ENCODE assay signal across 33 mouse cellular contexts in genomic region chr6:115955664-115956063, GRCm38 (mm10). TPM values are rescaled to one million over a fixed set of nuclear protein-coding genes. Genes with fewer than 3 reads are reported as not detected.
DNase-seq lines count a peak whose midpoint lies in the region; ATAC-seq and TF ChIP-seq lines count a peak whose summit lies in the region.
"Had no signal": no experiment of that assay in that cellular context is flagged by ENCODE, and none has a peak within 500 bp of the region (broad histone marks: within the 10 kb centered on the region; RNA-seq: fewer than 3 reads in every experiment).

No protein-coding gene starts in this region.

- peak; percentile 25 for DNase-seq in adrenal gland, adult 2 months
- no peak for DNase-seq in adrenal gland, postnatal 14 days
- no peak for DNase-seq in heart, adult 2 months
- DNase-seq in heart, adult 11 months: no peak
- DNase-seq in lung, postnatal 0 days (ENCODE audit: low spot score): no peak
- DNase-seq in lung, postnatal 10 days: no peak
- no peak for DNase-seq in forebrain, embryonic 11.5 days (ENCODE audit: low spot score)
- DNase-seq in right cerebral cortex, adult 18-20 months: no peak
- DNase-seq: adrenal gland, postnatal 25 days; embryo, embryonic 11 days; gastrocnemius, postnatal 10 days; heart, adult 18-20 months; heart, postnatal 14 days; heart, postnatal 4 days; kidney, adult 11 months had no signal

- H3K79me2 ChIP-seq in heart, adult 2 months (replicated peaks; ENCODE audit: control insufficient read depth, insufficient read depth, low read length): no peaks in the 10 kb centered on the region

- no peaks in the 10 kb centered on the region for H3K9me3 ChIP-seq in lung, postnatal 0 days (ENCODE audit: low read length)
- H3K9me3 ChIP-seq in forebrain, embryonic 11.5 days (ENCODE audit: control insufficient read depth, low read length): no peaks in the 10 kb centered on the region; the same call in 1 of the 2 replicates
- H3K9me3 ChIP-seq: G1E; heart, embryonic 10.5 days; heart, embryonic 13.5 days had no signal

- H3K36me3 ChIP-seq in heart, adult 2 months (ENCODE audit: control insufficient read depth, insufficient read depth, low read length): peaks cover 14% of the 10 kb centered on the region; the same call in 1 of the 2 replicates
- H3K36me3 ChIP-seq in lung, postnatal 0 days (ENCODE audit: insufficient read depth, low read length): peaks cover 10% of the 10 kb centered on the region; the same call in 1 of the 2 replicates
- no peaks in the 10 kb centered on the region for H3K36me3 ChIP-seq in forebrain, embryonic 11.5 days (ENCODE audit: control insufficient read depth, insufficient read depth, low read length)
- H3K36me3 ChIP-seq: forebrain, embryonic 10.5 days; G1E had no signal

- H3K9ac ChIP-seq in heart, adult 2 months (ENCODE audit: low read depth, low read length): no peak overlapping the region
- H3K9ac ChIP-seq in lung, postnatal 0 days (replicated peaks; ENCODE audit: low read depth): no peak overlapping the region
- H3K9ac ChIP-seq in forebrain, embryonic 11.5 days (ENCODE audit: low read length): no peak overlapping the region
- H3K9ac ChIP-seq: hindbrain, embryonic 14.5 days had no signal

- TF ChIP-seq POLR2A in heart, adult 2 months (IDR thresholded peaks at IDR 0.05; ENCODE audit: insufficient read depth, low read depth, low read length): no peak

- no peak for ATAC-seq in lung, postnatal 0 days
- ATAC-seq in forebrain, embryonic 11.5 days (replicated peaks; ENCODE audit: low FRiP score): no peak
- ATAC-seq: forebrain, embryonic 14.5 days; hindbrain, postnatal 0 days; inflammation-experienced regulatory T-cells, adult 6 months; Patski had no signal

- no peak for TF ChIP-seq EP300 in heart, adult 2 months (IDR thresholded peaks at IDR 0.05; ENCODE audit: insufficient read depth, low read depth, low read length)
- TF ChIP-seq EP300 in lung, postnatal 0 days (IDR thresholded peaks at IDR 0.05): no peak

- no peak overlapping the region for H3K4me3 ChIP-seq in heart, adult 2 months
- no peak overlapping the region for H3K4me3 ChIP-seq in lung, postnatal 0 days (ENCODE audit: low read depth, low read length)
- no peak overlapping the region for H3K4me3 ChIP-seq in forebrain, embryonic 11.5 days (ENCODE audit: low read depth, low read length)
- H3K4me3 ChIP-seq: forebrain, embryonic 10.5 days; heart, embryonic 10.5 days; heart, embryonic 13.5 days had no signal

- no peak overlapping the region for H3K4me2 ChIP-seq in lung, postnatal 0 days (replicated peaks; ENCODE audit: low read depth, low read length)
- no peak overlapping the region for H3K4me2 ChIP-seq in forebrain, embryonic 11.5 days (ENCODE audit: low read depth, low read length, severe bottlenecking)
- H3K4me2 ChIP-seq: heart, embryonic 13.5 days; hindbrain, embryonic 14.5 days had no signal

- no peaks in the 10 kb centered on the region for H3K27me3 ChIP-seq in heart, adult 2 months (ENCODE audit: control insufficient read depth, insufficient read depth, low read length)
- no peaks in the 10 kb centered on the region for H3K27me3 ChIP-seq in lung, postnatal 0 days (replicated peaks; ENCODE audit: insufficient read depth, low read length)
- no peaks in the 10 kb centered on the region for H3K27me3 ChIP-seq in forebrain, embryonic 11.5 days (ENCODE audit: control insufficient read depth, insufficient read depth, low read length)
- H3K27me3 ChIP-seq: CH12.LX; heart, embryonic 13.5 days; Patski had no signal

- no peak for TF ChIP-seq CTCF in heart, adult 2 months (IDR thresholded peaks at IDR 0.05)
- TF ChIP-seq CTCF in lung, postnatal 0 days (IDR thresholded peaks at IDR 0.05): no peak

- 90% methylated on average over 11 of the region's 11 CpGs for WGBS in heart, adult 2 months
- WGBS in lung, postnatal 0 days: 81% methylated on average over 11 of the region's 11 CpGs
- WGBS in forebrain, embryonic 11.5 days: 84% methylated on average over 11 of the region's 11 CpGs

- peak overlapping the region; percentile 93 for H3K27ac ChIP-seq in heart, adult 2 months
- 0 out of 2 replicates have a peak overlapping the region, but pooled peaks have one; percentile 20 for H3K27ac ChIP-seq in lung, postnatal 0 days (ENCODE audit: low read length)
- H3K27ac ChIP-seq in forebrain, embryonic 11.5 days (ENCODE audit: low read depth, low read length): no peak overlapping the region
- H3K27ac ChIP-seq: forebrain, embryonic 10.5 days; hindbrain, embryonic 14.5 days had no signal

- H3K4me1 ChIP-seq in heart, adult 2 months (ENCODE audit: control insufficient read depth, insufficient read depth, low read length): peaks cover 35% of the 10 kb centered on the region
- peaks cover 23% of the 10 kb centered on the region for H3K4me1 ChIP-seq in lung, postnatal 0 days (ENCODE audit: insufficient read depth, low read depth, low read length)
- H3K4me1 ChIP-seq in forebrain, embryonic 11.5 days (replicated peaks; ENCODE audit: control insufficient read depth, insufficient read depth, low read length): 0 out of 2 replicates have a peak, but pooled peaks cover 2% of the 10 kb centered on the region

- intact Hi-C loops in heart, adult 2 months (cut with DNase I): no loop called here

RNA-seq across cellular contexts. Expression of gene H1foo, which starts 10.9 kb away (rescaled TPM):
- not detected for total RNA-seq in adrenal gland, adult 2 months (2021)
- polyA plus RNA-seq in adrenal gland, adult 2 months (2012; rRNA removed): not detected in 2 replicates
- total RNA-seq in adrenal gland, postnatal 14 days (2021): not detected in 2 replicates
- total RNA-seq in heart, adult 2 months (2021): not detected
- not detected in 2 replicates for polyA plus RNA-seq in heart, adult 2 months (2012; rRNA removed)
- polyA plus RNA-seq in lung, postnatal 0 days (2015; fragmentation: Nextera tagmentation; extraction: Ambion mirVana): not detected in 2 replicates
- not detected in 2 replicates for polyA plus RNA-seq in forebrain, embryonic 11.5 days (2014; fragmentation: Nextera tagmentation; extraction: Ambion mirVana)
- total RNA-seq: adrenal gland, adult 18-20 months; adrenal gland, postnatal 25 days; common myeloid progenitor, adult 5-6 weeks; G1E; gastrocnemius, postnatal 10 days; gastrocnemius, postnatal 4 days; heart, adult 18-20 months; heart, postnatal 14 days; heart, postnatal 4 days had no signal
- polyA plus RNA-seq: brain, embryonic 14.5 days; embryonic facial prominence, embryonic 11.5 days; embryonic facial prominence, embryonic 14.5 days; forebrain, embryonic 10.5 days; forebrain, embryonic 14.5 days; G1E; heart, embryonic 10.5 days; heart, embryonic 13.5 days; heart, embryonic 16.5 days; hindbrain, embryonic 11.5 days; hindbrain, embryonic 14.5 days; hindbrain, postnatal 0 days; inflammation-experienced regulatory T-cells, adult 6 months; Patski had no signal

RNA-seq across cellular contexts. Expression of gene Rho, which starts 24.1 kb away (rescaled TPM):
- total RNA-seq in adrenal gland, adult 2 months (2021): under 1 TPM; 0.52 to 0.95 TPM
- 2.2 and 3.4 TPM in 2 replicates for polyA plus RNA-seq in adrenal gland, adult 2 months (2012; rRNA removed)
- 0.56 and 0.74 TPM in 2 replicates for total RNA-seq in adrenal gland, postnatal 14 days (2021)
- under 1 TPM in 1 of 2 experiments, not detected in 1; 0.23 TPM for total RNA-seq in heart, adult 2 months (2021)
- 0.44 and 1.3 TPM in 2 replicates for polyA plus RNA-seq in heart, adult 2 months (2012; rRNA removed)
- polyA plus RNA-seq in lung, postnatal 0 days (2015; fragmentation: Nextera tagmentation; extraction: Ambion mirVana): 0.04 TPM in 1 of 2 replicates, not detected in the other
- polyA plus RNA-seq in forebrain, embryonic 11.5 days (2014; fragmentation: Nextera tagmentation; extraction: Ambion mirVana): 0.09 TPM in 2 replicates
- total RNA-seq: common myeloid progenitor, adult 5-6 weeks; heart, adult 18-20 months had no signal
- polyA plus RNA-seq: G1E; heart, embryonic 10.5 days; heart, embryonic 13.5 days; heart, embryonic 16.5 days had no signal

RNA-seq across cellular contexts. Expression of gene Plxnd1, which starts 39.1 kb away (rescaled TPM):
- total RNA-seq in adrenal gland, adult 2 months (2021): 100 to 1,000 TPM; 168 to 181 TPM
- 279 and 288 TPM in 2 replicates for polyA plus RNA-seq in adrenal gland, adult 2 months (2012; rRNA removed)
- total RNA-seq in adrenal gland, postnatal 14 days (2021): 154 and 173 TPM in 2 replicates
- 10 to 100 TPM; 58.8 to 90.6 TPM for total RNA-seq in heart, adult 2 months (2021)
- polyA plus RNA-seq in heart, adult 2 months (2012; rRNA removed): 79.9 and 102 TPM in 2 replicates
- 26.9 and 33.4 TPM in 2 replicates for polyA plus RNA-seq in lung, postnatal 0 days (2015; fragmentation: Nextera tagmentation; extraction: Ambion mirVana)
- polyA plus RNA-seq in forebrain, embryonic 11.5 days (2014; fragmentation: Nextera tagmentation; extraction: Ambion mirVana): 23.9 and 25.5 TPM in 2 replicates
